Mouse (Mus musculus) intestine, embryonic 15.5 days (tissue): Measurements from ENCODE around the gene Tgfbr2. TPM values are rescaled to one million over a fixed set of nuclear protein-coding genes. Genes with fewer than 3 reads are reported as not detected.
A peak's percentile ranks its signal among the peaks of the same experiment; 100 is the strongest.

ENCODE experiments used
- ATAC-seq: fragments of 200-750 bp; cut with Nextera tagmentation; 2 replicates; pipeline ENCODE4 v1.8.0; 2017; ENCODE audit warnings: moderate TSS enrichment, moderate library complexity
- H3K27ac ChIP-seq: fragments of 300-500 bp; sonication (generic); 2 replicates; pipeline ENCODE4 v1.5.1; 2015; ENCODE audit warnings: mild to moderate bottlenecking, inconsistent platforms
- H3K27me3 ChIP-seq: fragments of 300-500 bp; sonication (generic); replicated peaks from 2 replicates; pipeline ENCODE4 v1.6.1; 2015; ENCODE audit warnings: inconsistent platforms
- H3K36me3 ChIP-seq: fragments of 300-500 bp; sonication (generic); 2 replicates; pipeline ENCODE4 v1.6.1; 2015; ENCODE audit warnings: inconsistent platforms
- H3K4me1 ChIP-seq: fragments of 300-500 bp; sonication (generic); replicated peaks from 2 replicates; pipeline ENCODE4 v1.6.1; 2015; ENCODE audit warnings: inconsistent platforms
- H3K4me2 ChIP-seq: fragments of 300-500 bp; sonication (generic); replicated peaks from 2 replicates; pipeline ENCODE4 v1.6.1; 2015; ENCODE audit warnings: mild to moderate bottlenecking, inconsistent platforms
- H3K4me3 ChIP-seq: fragments of 300-500 bp; sonication (generic); replicated peaks from 2 replicates; pipeline ENCODE4 v1.5.1; 2015; ENCODE audit warnings: inconsistent platforms
- H3K9ac ChIP-seq: fragments of 300-500 bp; sonication (generic); 2 replicates; pipeline ENCODE4 v1.6.1; 2015; ENCODE audit warnings: inconsistent platforms
- H3K9me3 ChIP-seq: fragments of 300-500 bp; sonication (generic); 2 replicates; pipeline ENCODE4 v1.6.1; 2016; ENCODE audit warnings: inconsistent platforms
- WGBS: fragments of 180-500 bp; shearing (Covaris S2); methylation state at CpG from one replicate; pipeline ENCODE4 v1.1.7; 2015; 5-methylcytosine and 5-hydroxymethylcytosine counted together
- polyA plus RNA-seq: library from polyadenylated mRNA; unstranded; fragments of >200 nt; fragmentation: Nextera tagmentation; extraction: Ambion mirVana; gene quantifications from 2 replicates; pipeline ENCODE4 v1.2.1, GENCODE M21; 2015

Gene Tgfbr2
- polyA plus RNA-seq, 1 experiment from 2014 or later, result 31.8 TPM

DNA sequence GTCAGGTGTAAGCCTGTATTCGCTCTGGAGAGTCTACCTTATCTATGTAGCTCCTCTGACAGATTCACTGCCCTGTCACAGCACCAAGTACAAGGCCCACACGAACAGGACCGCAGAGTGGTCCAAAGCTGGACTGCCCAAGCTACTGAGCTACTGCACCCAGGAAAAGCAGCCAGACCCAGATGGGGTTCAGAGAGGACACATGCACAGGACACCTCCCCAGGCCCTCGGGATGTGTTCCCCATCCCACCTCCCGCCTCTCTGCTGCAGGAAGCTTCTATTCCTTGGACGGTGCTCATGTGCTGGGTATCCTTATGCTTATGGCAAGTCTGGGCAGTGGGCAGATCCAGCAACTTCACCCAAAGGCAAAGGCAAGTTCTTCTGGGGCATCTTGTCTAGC, 34.7 kb downstream of the Tgfbr2 start:
- H3K4me2 ChIP-seq, result no peak overlapping the region
- H3K36me3 ChIP-seq, result 0 out of 2 replicates have a peak, but pooled peaks cover 3% of the 10 kb centered on the region
- H3K9me3 ChIP-seq, result no peaks in the 10 kb centered on the region
- H3K27me3 ChIP-seq, result no peaks in the 10 kb centered on the region
- no peak overlapping the region for H3K4me3 ChIP-seq
- no peak for ATAC-seq
- no peak overlapping the region for H3K27ac ChIP-seq
- 91% methylated on average over 6 of the region's 6 CpGs for WGBS
- peaks cover 10% of the 10 kb centered on the region for H3K4me1 ChIP-seq
- no peak overlapping the region for H3K9ac ChIP-seq

DNA sequence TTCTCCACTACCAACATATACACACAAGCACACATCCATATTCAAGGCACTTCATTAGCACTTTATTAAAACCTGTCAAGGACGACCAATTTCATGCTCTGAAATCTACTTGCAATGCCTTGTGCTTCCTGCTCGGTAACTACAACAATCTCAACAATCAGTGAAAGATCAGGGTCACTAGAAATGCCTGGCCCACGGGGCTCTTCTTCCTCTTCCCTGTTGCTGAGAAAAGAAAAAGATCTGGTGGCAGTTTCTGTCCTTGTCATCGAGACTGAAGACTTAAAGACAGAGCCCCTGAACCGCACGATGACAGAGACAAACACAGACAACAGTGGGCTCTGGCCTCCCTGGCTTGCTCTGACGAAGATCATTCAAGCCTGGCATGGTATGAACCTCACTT, 35.6 kb downstream of the Tgfbr2 start:
- H3K9ac ChIP-seq, result no peak overlapping the region
- H3K9me3 ChIP-seq, result no peaks in the 10 kb centered on the region
- no peak overlapping the region for H3K4me2 ChIP-seq
- no peak for ATAC-seq
- H3K27ac ChIP-seq, result no peak overlapping the region
- no peak overlapping the region for H3K4me3 ChIP-seq
- WGBS, result 83% methylated on average over 7 of the region's 7 CpGs
- 0 out of 2 replicates have a peak, but pooled peaks cover 3% of the 10 kb centered on the region for H3K36me3 ChIP-seq
- peaks cover 7% of the 10 kb centered on the region; the same call in 1 of the 2 replicates for H3K4me1 ChIP-seq
- no peaks in the 10 kb centered on the region for H3K27me3 ChIP-seq

DNA sequence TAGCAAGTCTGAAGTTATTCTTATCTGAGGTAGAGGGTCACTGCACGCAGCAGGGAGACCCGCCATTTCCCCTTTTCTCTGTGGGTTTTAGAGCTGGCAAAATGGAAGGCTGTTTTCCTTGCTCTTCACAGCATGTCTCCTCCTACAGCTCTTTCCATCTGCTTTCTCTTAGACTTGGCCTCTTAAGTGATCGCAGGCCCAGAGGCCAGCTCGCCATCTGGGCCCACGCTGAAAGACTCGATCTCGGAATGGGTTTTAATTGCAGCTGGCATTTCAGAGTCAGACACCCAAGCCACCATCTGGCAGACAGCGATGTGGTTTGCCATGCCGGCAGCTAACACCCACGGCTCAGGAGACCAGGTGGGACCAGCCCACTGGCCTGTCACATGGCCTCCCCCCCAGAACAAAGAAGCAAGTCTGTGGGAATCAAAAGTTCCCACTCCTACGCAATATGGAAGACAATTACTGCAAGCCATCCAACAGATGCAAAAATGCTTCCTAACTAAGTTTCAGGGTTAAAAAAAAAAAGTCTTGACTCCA, 36.5 kb downstream of the Tgfbr2 start:
- H3K27me3 ChIP-seq, result no peaks in the 10 kb centered on the region
- H3K36me3 ChIP-seq, result 0 out of 2 replicates have a peak, but pooled peaks cover 3% of the 10 kb centered on the region
- no peak overlapping the region for H3K4me3 ChIP-seq
- no peaks in the 10 kb centered on the region for H3K9me3 ChIP-seq
- no peak overlapping the region for H3K4me2 ChIP-seq
- H3K4me1 ChIP-seq, result peaks cover 5% of the 10 kb centered on the region; the same call in 1 of the 2 replicates
- H3K27ac ChIP-seq, result no peak overlapping the region
- ATAC-seq, result no peak
- no peak overlapping the region for H3K9ac ChIP-seq
- 75% methylated on average over 11 of the region's 11 CpGs for WGBS

GRCm38 (mm10) chr9:116137645-116138044, 37.5 kb downstream of the Tgfbr2 start:
- H3K9ac ChIP-seq, result no peak overlapping the region
- no peak overlapping the region for H3K27ac ChIP-seq
- peaks cover 5% of the 10 kb centered on the region; the same call in 1 of the 2 replicates for H3K4me1 ChIP-seq
- no peak overlapping the region for H3K4me2 ChIP-seq
- no peak for ATAC-seq
- WGBS, result 80% methylated on average over 3 of the region's 3 CpGs
- no peaks in the 10 kb centered on the region for H3K9me3 ChIP-seq
- H3K36me3 ChIP-seq, result 0 out of 2 replicates have a peak, but pooled peaks cover 3% of the 10 kb centered on the region
- no peak overlapping the region for H3K4me3 ChIP-seq
- no peaks in the 10 kb centered on the region for H3K27me3 ChIP-seq

DNA sequence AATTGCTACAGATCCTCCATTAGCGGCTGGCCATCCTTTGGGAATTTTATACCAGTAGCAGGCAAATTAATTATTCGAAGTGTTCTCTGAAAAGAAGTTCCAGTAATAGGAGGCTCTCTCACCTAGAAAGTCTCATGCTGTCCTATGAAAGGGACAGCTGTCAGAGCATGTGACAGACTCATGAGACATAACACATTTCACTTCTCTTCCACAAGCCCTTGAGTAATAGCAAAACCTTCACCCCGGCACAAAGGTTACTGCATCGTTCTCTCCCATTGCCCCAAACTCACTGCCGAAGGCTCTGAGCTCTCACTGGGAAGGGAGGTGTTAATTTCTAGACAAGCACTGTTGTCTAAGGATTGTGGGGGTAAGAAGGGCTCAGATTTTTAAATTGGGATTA, 38.3 kb downstream of the Tgfbr2 start:
- H3K9ac ChIP-seq, result no peak overlapping the region
- ATAC-seq, result no peak
- no peak overlapping the region for H3K4me2 ChIP-seq

DNA sequence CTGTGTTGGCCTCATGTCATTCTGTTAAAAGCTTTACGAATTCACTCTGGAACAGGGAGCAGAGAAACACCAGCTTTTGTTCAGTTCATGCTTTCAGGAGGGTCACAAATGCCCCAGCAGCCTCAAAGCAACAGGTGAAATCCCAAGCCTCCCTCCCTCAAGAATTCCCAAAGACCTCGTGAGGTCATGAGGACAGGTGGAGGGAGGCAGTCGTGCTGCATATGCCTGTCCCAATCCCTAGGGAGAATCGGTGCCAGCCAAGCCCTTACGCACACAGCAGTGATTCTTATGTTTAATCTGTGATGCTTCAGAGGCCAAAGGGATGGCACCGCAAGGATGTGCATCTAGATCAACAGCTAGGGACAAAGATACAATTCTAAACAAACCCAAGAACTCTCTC, 39.0 kb downstream of the Tgfbr2 start:
- no peak for ATAC-seq
- H3K27ac ChIP-seq, result no peak overlapping the region
- no peaks in the 10 kb centered on the region for H3K27me3 ChIP-seq
- no peak overlapping the region for H3K4me2 ChIP-seq
- H3K4me1 ChIP-seq, result peaks cover 5% of the 10 kb centered on the region; the same call in 1 of the 2 replicates
- no peak overlapping the region for H3K9ac ChIP-seq
- H3K36me3 ChIP-seq, result 0 out of 2 replicates have a peak, but pooled peaks cover 6% of the 10 kb centered on the region
- no peak overlapping the region for H3K4me3 ChIP-seq
- 72% methylated on average over 6 of the region's 6 CpGs for WGBS
- H3K9me3 ChIP-seq, result no peaks in the 10 kb centered on the region

More for the DNA sequence above, 38.3 kb downstream of the Tgfbr2 start:
- Histone ChIP-seq H3K27me3 (no peaks in the 10 kb centered on the region), H3K27ac (no peak overlapping the region), H3K36me3 (0 out of 2 replicates have a peak, but pooled peaks cover 3% of the 10 kb centered on the region), H3K9me3 (no peaks in the 10 kb centered on the region), H3K4me1 (peaks cover 5% of the 10 kb centered on the region; the same call in 1 of the 2 replicates), H3K4me3 (no peak overlapping the region)
- WGBS, result 86% methylated on average over 5 of the region's 5 CpGs

DNA sequence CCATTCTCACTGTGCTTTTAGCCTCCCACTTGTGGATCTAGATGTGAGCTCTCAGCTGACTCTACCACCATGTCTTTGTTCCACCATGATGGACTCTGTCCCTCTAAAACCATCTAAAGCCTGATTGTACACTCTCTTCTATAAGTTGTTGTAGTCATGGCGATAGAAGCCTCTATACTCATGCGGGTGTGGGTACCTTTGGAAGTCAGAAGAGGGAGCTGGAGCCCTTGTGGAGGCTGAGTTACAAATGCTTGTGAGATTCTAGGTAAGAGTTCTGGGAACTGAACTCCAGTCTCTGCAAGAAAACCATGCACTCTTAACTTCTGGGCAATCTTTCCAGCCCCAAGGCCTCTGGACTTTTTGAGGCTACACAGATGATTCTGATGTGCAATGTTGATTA, 40.7 kb downstream of the Tgfbr2 start:
- WGBS, result 83% methylated on average over 2 of the region's 2 CpGs
- H3K4me1 ChIP-seq, result peaks cover 5% of the 10 kb centered on the region; the same call in 1 of the 2 replicates

DNA sequence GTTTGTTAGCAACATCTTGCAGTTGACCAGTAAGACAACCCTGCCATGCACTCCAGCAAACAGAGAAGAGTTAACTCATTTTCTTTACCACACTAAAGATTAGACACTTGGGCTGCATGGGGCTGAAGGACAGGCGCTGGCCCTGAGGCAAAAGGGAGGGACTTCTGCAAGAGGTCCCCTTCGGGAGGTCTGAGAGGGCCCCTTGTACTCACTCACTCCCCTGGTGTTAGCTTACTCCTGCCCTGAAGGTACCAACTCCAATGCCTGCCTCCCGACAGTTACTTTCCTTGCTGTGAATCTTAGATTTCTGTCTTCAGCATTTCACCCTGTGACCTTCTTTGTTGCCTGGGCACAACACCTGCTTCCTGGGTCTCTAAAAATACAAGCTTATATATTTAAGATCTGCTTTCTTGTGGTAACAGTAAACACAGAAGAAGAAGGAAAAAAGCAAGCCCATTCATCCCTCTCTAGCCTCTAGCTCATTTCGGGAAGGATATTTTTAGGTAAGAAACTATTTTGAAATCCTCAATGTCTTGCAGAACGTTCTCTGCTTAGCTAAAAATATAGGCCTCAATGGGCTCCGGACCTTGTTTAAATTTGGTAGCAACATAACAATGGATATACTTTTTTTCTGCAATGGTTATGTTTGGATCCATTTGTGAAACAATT, 41.7 kb downstream of the Tgfbr2 start:
- no peak overlapping the region for H3K27ac ChIP-seq
- no peaks in the 10 kb centered on the region for H3K27me3 ChIP-seq

More for the DNA sequence above, 40.7 kb downstream of the Tgfbr2 start:
- Histone ChIP-seq H3K27ac (no peak overlapping the region), H3K27me3 (no peaks in the 10 kb centered on the region), H3K36me3 (peaks cover 15% of the 10 kb centered on the region; the same call in 1 of the 2 replicates), H3K4me2 (no peak overlapping the region), H3K4me3 (no peak overlapping the region), H3K9me3 (no peaks in the 10 kb centered on the region), H3K9ac (no peak overlapping the region)
- no peak for ATAC-seq

DNA sequence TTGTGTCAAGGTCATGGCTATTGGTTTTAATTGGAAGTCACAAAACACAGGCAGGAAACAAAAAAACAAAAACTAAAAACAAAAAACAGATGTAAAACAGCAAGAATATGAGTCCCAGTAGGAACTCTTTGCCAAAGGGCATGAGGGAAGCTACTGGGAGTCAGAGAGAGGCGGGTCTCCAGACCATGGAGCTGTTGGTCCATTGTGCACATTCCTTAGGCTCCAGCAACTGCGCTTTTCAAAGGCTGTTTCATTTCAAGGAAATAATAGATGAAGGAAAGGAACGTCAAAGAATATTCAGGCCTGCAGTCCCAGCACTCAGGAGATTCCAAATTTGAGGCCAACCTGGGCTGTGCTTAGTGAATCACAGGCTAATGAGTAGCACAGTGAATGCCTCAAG, 46.3 kb downstream of the Tgfbr2 start:
- Histone ChIP-seq H3K4me3 (no peak overlapping the region), H3K9me3 (no peaks in the 10 kb centered on the region), H3K36me3 (peaks cover 40% of the 10 kb centered on the region), H3K4me1 (no peaks in the 10 kb centered on the region), H3K9ac (no peak overlapping the region), H3K27ac (no peak overlapping the region), H3K27me3 (no peaks in the 10 kb centered on the region), H3K4me2 (no peak overlapping the region)
- ATAC-seq, result no peak
- WGBS, result 66% methylated on average over 3 of the region's 3 CpGs

More for the DNA sequence above, 41.7 kb downstream of the Tgfbr2 start:
- H3K36me3 ChIP-seq, result peaks cover 15% of the 10 kb centered on the region; the same call in 1 of the 2 replicates
- ATAC-seq, result no peak
- no peaks in the 10 kb centered on the region for H3K9me3 ChIP-seq
- 76% methylated on average over 6 of the region's 6 CpGs for WGBS
- no peak overlapping the region for H3K4me3 ChIP-seq
- H3K4me1 ChIP-seq, result peaks cover 1% of the 10 kb centered on the region; the same call in 1 of the 2 replicates
- H3K4me2 ChIP-seq, result no peak overlapping the region
- no peak overlapping the region for H3K9ac ChIP-seq

DNA sequence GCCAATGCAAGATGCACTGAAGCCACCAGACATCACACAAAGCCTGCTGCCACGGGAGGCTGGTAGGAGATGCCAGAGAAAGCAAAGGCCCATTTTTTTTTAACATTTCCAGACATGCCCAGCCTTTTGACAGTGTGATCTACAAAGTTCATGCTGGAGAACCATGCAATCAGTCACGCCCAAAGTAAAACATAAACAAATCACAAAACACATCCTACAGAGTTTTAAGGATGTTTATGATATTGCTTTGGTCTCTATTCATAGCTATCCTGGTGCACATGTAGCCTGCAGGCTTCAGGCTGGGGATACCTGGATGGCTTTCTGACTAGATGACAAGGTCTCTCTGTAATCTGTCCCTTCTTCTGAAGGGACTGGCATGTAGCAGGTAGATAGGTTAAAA, 46.8 kb downstream of the Tgfbr2 start:
- 52% methylated on average over 2 of the region's 2 CpGs for WGBS
- Histone ChIP-seq H3K36me3 (peaks cover 40% of the 10 kb centered on the region), H3K4me3 (no peak overlapping the region), H3K4me1 (no peaks in the 10 kb centered on the region), H3K4me2 (no peak overlapping the region), H3K27ac (no peak overlapping the region), H3K27me3 (no peaks in the 10 kb centered on the region), H3K9ac (no peak overlapping the region), H3K9me3 (no peaks in the 10 kb centered on the region)
- no peak for ATAC-seq

DNA sequence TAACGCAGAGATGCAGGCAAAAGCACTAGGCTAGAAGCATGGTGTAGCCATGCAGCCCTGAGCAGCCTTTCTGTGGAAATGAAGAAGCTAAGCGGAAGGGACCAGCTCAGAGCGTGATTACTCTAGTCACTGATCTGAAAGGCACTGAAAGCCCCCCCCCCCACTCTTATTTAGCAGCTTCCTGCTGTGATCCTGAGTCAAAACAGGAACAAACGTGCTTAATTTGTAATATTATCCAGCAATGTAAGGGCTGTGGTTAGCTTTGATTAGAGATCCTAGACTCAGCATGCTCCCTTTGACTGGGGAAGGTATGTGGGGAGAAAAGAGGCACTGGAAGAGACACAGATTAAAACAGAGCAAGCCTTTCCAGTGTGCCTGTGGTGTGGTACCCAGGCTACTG, 48.7 kb downstream of the Tgfbr2 start:
- no peaks in the 10 kb centered on the region for H3K9me3 ChIP-seq
- H3K36me3 ChIP-seq, result peaks cover 40% of the 10 kb centered on the region
- no peak overlapping the region for H3K27ac ChIP-seq
- no peak for ATAC-seq
- H3K27me3 ChIP-seq, result no peaks in the 10 kb centered on the region
- H3K4me1 ChIP-seq, result peaks cover 8% of the 10 kb centered on the region
- H3K9ac ChIP-seq, result no peak overlapping the region
- 82% methylated on average over 4 of the region's 4 CpGs for WGBS
- H3K4me3 ChIP-seq, result no peak overlapping the region
- no peak overlapping the region for H3K4me2 ChIP-seq

GRCm38 (mm10) chr9:116122969-116123589, 52.1 kb downstream of the Tgfbr2 start:
- Histone ChIP-seq H3K36me3 (peaks cover 28% of the 10 kb centered on the region), H3K4me1 (peaks cover 12% of the 10 kb centered on the region), H3K27ac (peak overlapping the region; percentile 80), H3K9ac (no peak overlapping the region), H3K27me3 (no peaks in the 10 kb centered on the region), H3K4me3 (no peak overlapping the region), H3K4me2 (no peak overlapping the region), H3K9me3 (no peaks in the 10 kb centered on the region)
- ATAC-seq, result peak; percentile 78
- WGBS, result 42% methylated on average over 9 of the region's 9 CpGs
